Mouse (Mus musculus): ENCODE measurements around the gene Olfr527. TPM values are rescaled to one million over a fixed set of nuclear protein-coding genes. Genes with fewer than 3 reads are reported as not detected.

The Olfr527 gene
- total and polyA plus RNA-seq, 3 experiments, result not detected

- H3K9me3 ChIP-seq (replicated peaks; ENCODE audit: insufficient read depth, low read length), result no peaks in the 10 kb centered on the region
- no peak overlapping the region for H3K4me3 ChIP-seq (ENCODE audit: control insufficient read depth in 1 of 2, insufficient read depth in 1 of 2, low read depth in 2 of 2, low read length in 2 of 2)
- no peaks in the 10 kb centered on the region for H3K4me1 ChIP-seq (ENCODE audit: control insufficient read depth in 1 of 2, insufficient read depth in 2 of 2, low read length in 2 of 2)
- H3K27ac ChIP-seq (ENCODE audit: control insufficient read depth, low read depth, low read length), result no peak overlapping the region
- H3K9ac ChIP-seq (ENCODE audit: control insufficient read depth, low read depth, low read length, poor library complexity, severe bottlenecking), result no peak overlapping the region
- no peaks in the 10 kb centered on the region for H3K36me3 ChIP-seq (ENCODE audit: control insufficient read depth in 1 of 2, insufficient read depth in 2 of 2, low read length in 2 of 2)
- no peaks in the 10 kb centered on the region for H3K79me2 ChIP-seq (ENCODE audit: control insufficient read depth, insufficient read depth, low read length, poor library complexity)
- TF ChIP-seq SIN3A (IDR thresholded peaks at IDR 0.05; ENCODE audit: low read length) (no peak), HCFC1 (IDR thresholded peaks at IDR 0.05; ENCODE audit: low read depth, low read length) (no peak), KAT2A (conservative IDR thresholded peaks at IDR 0.05; ENCODE audit: low read depth, low read length) (no peak), UBTF (IDR thresholded peaks at IDR 0.05; ENCODE audit: borderline replicate concordance, insufficient read depth, low read depth, low read length) (no peak), MXI1 (IDR thresholded peaks at IDR 0.05; ENCODE audit: low read depth, low read length) (no peak), GATA1 (IDR thresholded peaks at IDR 0.05; ENCODE audit: low read depth, low read length) (no peak), POLR2A (IDR thresholded peaks at IDR 0.05; ENCODE audit: control insufficient read depth in 1 of 2, insufficient read depth in 1 of 2, low read depth in 1 of 2, low read length in 2 of 2, poor library complexity in 1 of 2) (no peak), TCF12 (IDR thresholded peaks at IDR 0.05; ENCODE audit: low read depth, low read length) (no peak), CTCF (IDR thresholded peaks at IDR 0.05 in 2 of 3, conservative IDR thresholded peaks at IDR 0.05 in 1 of 3; ENCODE audit: control insufficient read depth in 1 of 3, insufficient read depth in 1 of 3, low read depth in 2 of 3, low read length in 3 of 3, poor library complexity in 1 of 3, severe bottlenecking in 1 of 3) (no peak), NRF1 (IDR thresholded peaks at IDR 0.05; ENCODE audit: insufficient read depth, low read depth, low read length, poor library complexity, severe bottlenecking) (no peak), CHD1 (IDR thresholded peaks at IDR 0.05; ENCODE audit: low read depth, low read length) (no peak), CHD2 (IDR thresholded peaks at IDR 0.05; ENCODE audit: low read length) (no peak), EP300 (IDR thresholded peaks at IDR 0.05; ENCODE audit: low read depth in 1 of 2, low read length in 2 of 2) (no peak), ELF1 (IDR thresholded peaks at IDR 0.05; ENCODE audit: low read depth, low read length) (no peak), USF2 (IDR thresholded peaks at IDR 0.05; ENCODE audit: borderline replicate concordance in 1 of 2, insufficient read depth in 1 of 2, low read depth in 1 of 2, low read length in 2 of 2) (no peak)
- no peak for DNase-seq (ENCODE audit: low read depth, low spot score)
- H3K27me3 ChIP-seq (ENCODE audit: control insufficient read depth in 1 of 2, insufficient read depth in 2 of 2, low read length in 2 of 2), result no peaks in the 10 kb centered on the region
Observed at GRCm38 (mm10) chr7:140299416-140299815, 34.4 kb upstream of the Olfr527 start.

- DNase-seq (ENCODE audit: low read depth, low spot score), result no peak
- Histone ChIP-seq H3K9ac (ENCODE audit: control insufficient read depth, low read depth, low read length, poor library complexity, severe bottlenecking) (no peak overlapping the region), H3K79me2 (ENCODE audit: control insufficient read depth, insufficient read depth, low read length, poor library complexity) (no peaks in the 10 kb centered on the region), H3K27me3 (ENCODE audit: control insufficient read depth in 1 of 2, insufficient read depth in 2 of 2, low read length in 2 of 2) (no peaks in the 10 kb centered on the region), H3K36me3 (ENCODE audit: control insufficient read depth in 1 of 2, insufficient read depth in 2 of 2, low read length in 2 of 2) (no peaks in the 10 kb centered on the region), H3K4me3 (ENCODE audit: control insufficient read depth in 1 of 2, insufficient read depth in 1 of 2, low read depth in 2 of 2, low read length in 2 of 2) (no peak overlapping the region), H3K27ac (ENCODE audit: control insufficient read depth, low read depth, low read length) (no peak overlapping the region), H3K4me1 (ENCODE audit: control insufficient read depth in 1 of 2, insufficient read depth in 2 of 2, low read length in 2 of 2) (no peaks in the 10 kb centered on the region), H3K9me3 (replicated peaks; ENCODE audit: insufficient read depth, low read length) (no peaks in the 10 kb centered on the region)
- TF ChIP-seq E2F4 (IDR thresholded peaks at IDR 0.05; ENCODE audit: borderline replicate concordance, low read depth, low read length) (no peak), TBP (IDR thresholded peaks at IDR 0.05; ENCODE audit: low read depth, low read length) (no peak), USF1 (IDR thresholded peaks at IDR 0.05; ENCODE audit: low read depth, low read length) (no peak), GABPA (IDR thresholded peaks at IDR 0.05; ENCODE audit: low read depth, low read length) (no peak), GATA1 (IDR thresholded peaks at IDR 0.05; ENCODE audit: low read depth, low read length) (no peak), NRF1 (IDR thresholded peaks at IDR 0.05; ENCODE audit: insufficient read depth, low read depth, low read length, poor library complexity, severe bottlenecking) (no peak), MAFK (IDR thresholded peaks at IDR 0.05; ENCODE audit: borderline replicate concordance, low read depth, low read length) (no peak), UBTF (IDR thresholded peaks at IDR 0.05; ENCODE audit: borderline replicate concordance, insufficient read depth, low read depth, low read length) (no peak), CHD1 (IDR thresholded peaks at IDR 0.05; ENCODE audit: low read depth, low read length) (no peak), RCOR1 (IDR thresholded peaks at IDR 0.05; ENCODE audit: low read depth, low read length) (no peak), POLR2A (IDR thresholded peaks at IDR 0.05; ENCODE audit: control insufficient read depth in 1 of 2, insufficient read depth in 1 of 2, low read depth in 1 of 2, low read length in 2 of 2, poor library complexity in 1 of 2) (no peak), TCF12 (IDR thresholded peaks at IDR 0.05; ENCODE audit: low read depth, low read length) (no peak), MAZ (IDR thresholded peaks at IDR 0.05; ENCODE audit: low read depth, low read length) (no peak), KAT2A (conservative IDR thresholded peaks at IDR 0.05; ENCODE audit: low read depth, low read length) (no peak), EP300 (IDR thresholded peaks at IDR 0.05; ENCODE audit: low read depth in 1 of 2, low read length in 2 of 2) (no peak), USF2 (IDR thresholded peaks at IDR 0.05; ENCODE audit: borderline replicate concordance in 1 of 2, insufficient read depth in 1 of 2, low read depth in 1 of 2, low read length in 2 of 2) (no peak), JUND (IDR thresholded peaks at IDR 0.05; ENCODE audit: low read depth, low read length) (no peak), TAL1 (IDR thresholded peaks at IDR 0.05; ENCODE audit: low read length) (no peak)
Observed at GRCm38 (mm10) chr7:140319861-140320385, 13.9 kb upstream of the Olfr527 start.

All from MEL (cell line).